Mouse (Mus musculus): ENCODE data around the gene Slc30a6.
A peak's percentile ranks its signal among the peaks of the same experiment; 100 is the strongest.

Gene Slc30a6

DNA sequence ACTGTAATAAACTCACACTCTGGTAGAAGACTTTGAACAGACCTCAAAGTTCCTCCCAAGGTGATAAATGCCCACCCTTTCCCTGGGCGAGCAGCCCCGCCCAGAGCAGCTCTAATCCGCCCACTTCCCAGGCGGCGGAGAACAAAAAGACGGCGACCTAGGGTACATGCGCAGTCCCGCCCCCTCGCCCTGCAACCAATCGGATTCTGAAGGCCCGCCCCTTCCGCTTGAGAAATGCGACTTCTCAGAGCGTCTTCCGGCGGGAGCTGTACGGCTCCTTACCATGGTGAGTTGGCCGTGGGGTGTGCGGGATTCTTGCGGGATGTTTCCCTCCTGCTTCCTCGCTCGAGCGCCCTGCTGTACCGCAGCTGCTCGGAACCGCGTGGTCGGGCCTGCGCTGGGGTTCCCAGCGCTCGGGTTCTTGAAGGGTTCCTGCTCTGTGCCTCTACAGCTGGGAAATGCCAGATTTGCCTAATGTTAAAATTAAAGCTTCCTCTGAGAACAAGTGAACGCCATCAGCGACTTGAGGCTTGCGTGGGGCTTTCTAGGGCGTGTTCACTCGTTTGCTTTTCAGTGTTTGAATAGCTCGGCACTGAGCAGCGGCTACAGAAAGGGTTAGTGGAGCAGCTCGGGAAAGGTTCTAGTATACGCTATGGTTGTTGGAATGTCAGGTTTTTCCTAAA, at the start of gene Slc30a6:
Gene Slc30a6 (plus strand): TSS at position 226 of the 683 bp plus-strand sequence.
- DNase-seq (ENCODE audit: low read depth, low spot score): peak; percentile 96

DNA sequence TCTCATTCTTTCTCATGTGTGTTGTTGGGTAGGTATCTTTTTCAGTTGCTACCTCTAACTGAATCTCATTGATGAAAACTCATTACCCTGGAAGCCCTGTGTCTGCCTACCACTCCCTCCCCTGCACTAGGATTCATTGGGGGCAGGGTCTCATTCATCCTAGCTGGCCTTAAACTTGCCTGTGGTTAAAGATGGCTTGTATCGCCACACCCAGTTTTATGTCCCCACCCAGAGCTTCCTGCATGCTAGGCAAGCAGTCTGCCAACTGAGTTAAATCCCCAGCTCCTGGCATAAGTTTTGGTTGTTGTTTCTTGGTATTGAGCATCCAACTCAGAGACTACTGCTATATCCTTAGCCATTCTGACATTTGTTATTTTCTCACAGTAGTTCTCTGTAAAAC, 31.8 kb upstream of the Slc30a6 start:
- no peak for DNase-seq (ENCODE audit: low read depth, low spot score)

DNA sequence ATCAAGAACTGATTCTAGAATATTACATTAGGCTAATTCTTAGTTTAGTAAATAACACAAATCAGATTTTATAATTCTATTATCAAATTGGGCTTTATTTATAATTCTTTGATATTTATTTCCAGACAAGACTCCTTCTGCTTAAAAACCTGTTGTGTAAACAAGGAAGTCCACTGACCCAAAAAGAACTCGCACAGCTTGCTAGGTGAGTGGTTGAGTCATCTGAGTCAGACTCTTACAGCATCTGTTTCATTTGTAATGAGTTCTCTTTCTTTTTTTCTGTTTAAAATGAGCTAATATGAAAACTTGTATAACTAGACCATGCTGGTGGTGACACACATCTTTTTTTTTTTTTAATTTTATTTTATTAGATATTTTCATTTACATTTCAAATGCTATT, 18.5 kb upstream of the Slc30a6 start:
- no peak for DNase-seq (ENCODE audit: low read depth, low spot score)

DNA sequence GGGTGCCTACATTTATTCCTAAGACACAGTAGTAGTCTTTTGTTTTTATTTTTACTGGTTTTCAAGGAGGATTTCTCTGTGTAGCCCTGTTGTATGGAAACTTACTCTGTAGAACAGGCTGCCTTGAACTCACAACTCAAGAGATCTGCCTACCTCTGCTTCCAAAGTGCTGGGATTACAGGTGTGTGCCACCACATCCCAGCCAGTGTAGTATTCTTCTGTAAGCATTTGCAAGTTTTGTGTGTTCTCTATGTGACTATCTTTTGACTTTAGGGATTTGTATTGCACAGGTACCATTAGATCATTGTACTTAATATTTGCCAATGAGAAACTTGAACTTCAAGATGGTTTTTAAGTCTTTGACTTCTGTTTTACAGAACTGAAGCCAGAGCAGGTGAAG, 8.8 kb upstream of the Slc30a6 start:
- no peak for DNase-seq (ENCODE audit: low read depth, low spot score)

DNA sequence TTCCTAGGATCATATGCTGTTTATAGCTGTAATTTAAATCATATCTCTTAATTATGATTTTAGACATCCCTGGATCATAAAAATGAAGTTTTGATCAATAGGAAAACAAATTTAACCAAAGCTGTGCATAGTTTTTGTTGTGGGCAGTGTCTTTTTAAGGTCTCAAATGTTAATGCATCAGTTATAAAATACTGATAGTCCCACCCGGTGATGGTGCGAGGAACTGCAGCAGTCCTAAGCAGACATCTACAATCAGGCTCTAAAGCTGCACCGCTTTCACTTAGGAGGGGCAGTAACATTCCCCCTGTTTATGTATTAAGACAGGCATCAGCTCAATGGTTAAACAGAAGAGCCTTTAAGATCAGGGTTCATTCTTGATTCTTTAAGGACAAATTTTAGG, 5.6 kb upstream of the Slc30a6 start:
- no peak for DNase-seq (ENCODE audit: low read depth, low spot score)

DNA sequence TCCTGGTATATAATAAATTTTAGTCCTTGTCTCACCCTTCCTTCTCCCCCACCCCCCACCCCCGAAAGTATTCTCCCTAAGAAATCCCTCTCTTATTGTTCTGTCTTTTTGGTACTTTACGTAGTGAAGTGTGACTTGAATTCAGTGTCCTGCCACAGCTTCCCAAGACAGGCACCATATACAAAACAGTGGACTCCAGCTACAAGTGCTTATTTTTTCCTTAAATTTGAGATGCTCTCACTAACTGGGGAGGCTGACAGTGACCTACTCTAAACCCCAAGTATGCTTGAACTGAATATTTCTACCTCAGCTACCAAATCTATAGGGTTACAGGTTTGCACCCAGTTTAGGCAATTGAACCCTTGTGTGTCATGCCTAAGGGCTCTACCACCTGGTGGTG, 1.0 kb upstream of the Slc30a6 start:
- no peak for DNase-seq (ENCODE audit: low read depth, low spot score)

DNA sequence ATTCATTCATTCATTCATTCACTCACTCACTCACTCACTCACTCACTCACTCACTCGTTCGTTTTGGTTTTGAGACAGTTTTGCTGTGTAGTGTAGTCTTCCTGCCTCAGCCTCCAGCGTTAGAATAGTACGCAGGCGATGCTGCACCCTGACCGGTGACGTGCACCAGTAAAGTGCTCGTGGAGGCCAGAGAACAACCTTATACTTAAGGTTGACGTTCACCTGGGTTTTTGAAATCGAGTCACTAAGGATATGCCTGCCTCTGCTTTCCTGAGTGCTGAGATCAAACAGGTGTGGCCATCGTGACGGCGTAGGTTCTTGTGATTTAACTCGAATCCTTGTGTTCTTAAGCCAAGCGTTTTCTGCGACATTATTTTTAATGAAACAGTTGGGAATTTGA, 553 bp upstream of the Slc30a6 start:
- peak; percentile 13 for DNase-seq (ENCODE audit: low read depth, low spot score)

DNA sequence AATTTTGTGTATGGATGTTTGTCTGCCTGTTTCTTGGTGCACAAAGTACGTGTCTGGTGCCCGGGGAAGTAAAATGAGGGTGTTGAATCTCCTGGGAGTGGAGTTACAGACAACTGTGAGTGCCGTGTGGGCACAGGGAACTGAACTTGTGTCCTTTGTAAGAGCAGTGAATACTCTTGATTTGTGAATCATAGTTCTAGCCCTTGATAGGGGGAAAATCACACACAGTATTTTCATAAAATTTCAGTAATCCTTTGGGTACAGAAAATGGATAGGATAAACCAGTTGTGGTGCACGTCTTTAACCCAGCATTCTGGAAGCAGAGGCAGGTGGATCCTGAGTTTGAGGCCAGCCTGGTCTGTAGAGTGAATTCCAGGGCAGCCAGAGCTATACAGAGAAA, 1.4 kb downstream of the Slc30a6 start:
- no peak for DNase-seq (ENCODE audit: low read depth, low spot score)

DNA sequence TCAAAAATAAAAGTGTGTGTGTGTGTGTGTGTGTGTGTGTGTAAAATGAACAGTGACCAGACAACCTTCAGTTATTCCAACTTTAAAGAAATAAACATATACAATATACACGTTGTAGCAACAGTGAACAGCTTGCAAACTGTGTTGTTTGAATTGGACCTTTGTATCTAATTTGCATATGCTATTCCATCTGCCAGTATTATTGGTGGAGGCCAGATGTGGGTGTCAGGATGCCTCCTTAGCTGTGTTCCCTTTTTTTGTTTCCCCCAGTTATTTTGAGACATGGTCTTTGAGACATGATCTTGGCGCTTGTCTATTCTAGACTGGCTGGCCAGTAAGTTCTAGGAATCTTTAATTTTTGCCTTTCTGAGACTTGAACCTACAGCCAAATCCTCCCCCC, 1.8 kb downstream of the Slc30a6 start:
- DNase-seq (ENCODE audit: low read depth, low spot score): no peak

DNA sequence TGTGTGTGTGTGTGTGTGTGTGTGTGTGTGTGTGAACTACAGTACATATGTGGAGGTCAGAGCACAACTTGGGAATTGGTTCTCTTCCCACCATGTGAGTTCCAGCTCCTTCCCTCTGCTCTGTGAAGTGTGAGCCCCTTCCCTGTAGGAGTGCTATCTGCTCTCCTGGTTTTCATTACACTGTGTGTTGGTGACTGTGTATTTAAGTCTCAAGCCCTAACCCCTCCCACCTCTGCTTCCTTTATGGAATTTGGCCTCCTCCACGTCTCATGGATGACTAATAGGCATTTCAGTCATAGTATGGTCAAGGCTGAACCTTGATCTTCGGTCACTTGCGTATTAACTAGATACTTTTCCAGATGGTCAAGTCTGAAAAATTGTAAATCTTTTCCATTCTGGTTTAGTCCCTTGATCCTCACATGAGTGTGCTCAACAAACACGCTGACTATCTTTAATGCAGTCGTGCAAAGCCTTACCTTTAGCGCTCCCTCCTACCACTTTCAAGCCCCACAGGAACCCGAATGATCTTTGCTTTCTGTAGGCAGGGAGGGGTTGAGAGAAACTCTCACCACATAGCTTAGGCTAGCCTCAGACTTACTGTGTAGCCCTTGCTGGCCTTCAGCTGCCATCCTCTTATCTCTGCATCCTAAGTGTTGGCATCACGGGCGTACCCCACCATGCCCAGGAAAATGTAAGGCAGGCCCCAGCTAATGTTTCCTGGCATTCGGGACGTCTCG, 7.2 kb downstream of the Slc30a6 start:
- DNase-seq (ENCODE audit: low read depth, low spot score): no peak

DNA sequence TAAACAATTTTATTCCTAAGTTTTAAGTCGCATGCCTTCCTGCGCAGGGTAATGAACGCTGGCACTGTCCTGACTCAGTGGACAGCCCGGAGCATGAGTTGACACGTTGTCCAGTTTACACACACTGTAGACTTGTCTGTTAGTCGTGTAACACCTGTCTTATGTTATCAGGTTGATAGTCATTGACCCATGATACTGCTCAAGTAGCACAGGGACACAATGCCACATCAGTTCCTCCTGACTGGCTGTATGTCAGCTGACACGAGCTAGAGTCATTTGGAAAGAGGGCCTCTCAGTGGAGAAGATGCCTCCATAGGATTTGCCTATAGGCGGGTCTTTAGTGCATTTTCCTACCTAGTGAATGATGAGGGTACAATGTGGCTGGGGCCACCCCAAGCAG, 11.1 kb downstream of the Slc30a6 start:
- no peak for DNase-seq (ENCODE audit: low read depth, low spot score)

DNA sequence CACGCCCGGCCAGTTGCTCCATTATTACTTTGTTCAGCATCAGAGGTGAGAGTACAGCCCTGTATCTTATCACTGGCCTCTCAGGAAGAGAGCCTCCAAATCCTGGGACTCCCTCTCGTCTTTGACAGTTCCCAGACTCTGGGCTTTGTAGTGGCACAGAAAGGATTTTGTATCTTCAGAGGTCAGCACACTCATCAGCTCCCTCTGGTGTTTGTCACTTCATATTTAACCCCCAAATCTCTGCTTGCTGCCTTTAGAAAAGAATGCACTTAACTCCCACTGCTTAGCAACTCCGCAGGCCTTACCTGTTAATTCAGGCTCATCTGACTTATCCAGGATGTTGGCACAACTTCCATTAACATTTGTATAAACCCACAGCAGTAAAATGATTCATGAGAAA, 14.3 kb downstream of the Slc30a6 start:
- DNase-seq (ENCODE audit: low read depth, low spot score): peak; percentile 43

DNA sequence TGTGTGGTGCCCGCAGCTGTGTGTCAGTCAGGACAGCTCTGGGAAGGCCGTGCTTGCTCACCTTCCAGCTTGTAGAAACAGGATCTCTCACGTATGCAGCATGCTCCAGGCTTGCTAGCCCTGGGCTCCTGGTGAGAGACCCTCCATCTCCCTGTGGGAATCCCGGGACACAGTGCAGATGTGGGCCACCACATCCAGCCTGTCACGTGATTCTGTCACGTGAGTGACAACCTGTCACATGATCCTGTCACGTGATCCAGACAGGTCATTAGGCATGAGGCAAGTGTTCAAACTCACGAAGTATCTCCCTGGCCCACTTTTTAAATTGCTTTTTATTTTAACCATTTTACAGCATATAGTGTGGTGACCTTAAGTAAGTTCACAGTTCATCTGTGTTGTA, 17.9 kb downstream of the Slc30a6 start:
- DNase-seq (ENCODE audit: low read depth, low spot score): peak; percentile 67

DNA sequence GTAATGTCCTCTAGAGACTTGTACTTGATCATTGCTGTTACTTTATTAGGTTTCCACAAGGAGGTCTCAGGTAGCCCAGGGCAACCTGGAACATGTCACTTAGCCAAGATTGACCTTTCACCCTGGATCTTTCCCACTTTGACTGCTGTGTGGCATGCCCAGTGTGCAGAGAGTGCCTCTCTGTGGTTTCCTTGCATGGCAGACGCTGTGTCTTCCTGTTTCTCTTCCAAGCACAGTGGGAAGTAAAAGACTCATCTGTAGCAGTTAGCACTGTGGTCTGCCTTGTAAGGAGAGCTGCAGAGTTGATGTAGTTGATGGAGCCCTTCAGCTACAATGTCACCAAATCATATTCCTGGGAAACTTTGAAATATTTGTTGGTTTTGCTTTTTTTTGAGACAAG, 19.3 kb downstream of the Slc30a6 start:
- DNase-seq (ENCODE audit: low read depth, low spot score): no peak

DNA sequence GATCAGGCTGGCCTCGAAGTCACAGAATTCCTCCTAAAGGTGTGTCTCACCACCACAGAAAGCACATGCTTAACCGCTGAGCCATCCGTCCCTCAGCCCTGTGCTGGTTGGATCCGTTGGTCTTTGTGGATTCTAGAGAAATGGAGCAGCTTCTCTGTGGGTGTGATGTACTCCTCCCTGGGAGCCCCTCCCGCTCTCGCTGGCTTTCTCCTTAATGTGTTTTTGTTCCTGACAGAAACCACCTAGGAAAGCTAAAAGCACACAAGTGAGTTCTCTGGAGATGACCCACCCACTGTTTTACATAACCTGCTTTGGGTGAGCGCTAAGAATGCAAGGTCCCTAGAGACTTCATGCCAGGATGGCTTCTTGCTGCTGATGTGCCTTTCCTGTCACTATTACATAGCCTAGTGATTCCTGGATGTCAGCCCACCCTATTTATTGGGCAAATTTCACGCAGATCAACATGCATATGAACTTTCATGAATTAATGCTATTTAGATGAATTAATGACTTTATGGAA, 21.5 kb downstream of the Slc30a6 start:
- DNase-seq (ENCODE audit: low read depth, low spot score): peak; percentile 70

DNA sequence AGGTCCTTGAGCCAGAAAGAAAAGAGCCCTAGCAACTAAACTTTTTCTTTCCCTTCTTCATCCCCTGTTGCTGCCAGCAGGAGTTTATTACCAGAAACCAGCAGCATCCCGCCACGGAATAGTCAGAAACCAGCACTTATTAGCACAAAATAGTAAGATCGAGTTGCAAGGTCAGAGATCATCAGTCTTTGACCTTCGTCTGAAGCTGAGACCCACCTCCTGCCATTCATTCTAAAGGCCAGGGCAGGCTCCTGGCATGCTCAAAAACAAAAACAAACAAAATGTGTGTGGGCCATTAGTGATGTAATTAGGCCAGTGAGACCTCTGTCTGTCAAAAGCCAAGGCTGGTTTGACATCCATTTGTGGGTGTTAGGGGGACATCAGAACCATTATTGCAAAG, 22.8 kb downstream of the Slc30a6 start:
- no peak for DNase-seq (ENCODE audit: low read depth, low spot score)

DNA sequence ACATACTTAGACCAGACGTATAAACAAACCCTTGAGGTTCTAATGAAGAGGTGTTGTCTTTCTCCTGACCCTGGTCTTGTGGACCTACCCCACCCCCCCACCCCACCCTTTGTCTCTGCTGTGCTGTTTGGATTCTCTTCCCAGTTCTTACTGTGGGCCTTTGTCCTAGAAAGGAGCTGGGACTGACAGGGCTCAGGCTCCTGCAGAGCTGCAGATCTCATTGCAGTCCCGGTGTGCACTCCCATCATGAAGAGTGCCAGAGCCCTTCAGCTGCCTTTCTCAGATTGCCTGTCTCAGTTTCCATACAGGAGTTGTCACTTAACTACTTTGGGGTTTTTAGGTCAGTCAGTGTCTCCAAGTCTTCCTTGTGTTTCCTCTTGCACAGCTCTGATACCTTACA, 25.2 kb downstream of the Slc30a6 start:
- DNase-seq (ENCODE audit: low read depth, low spot score): no peak

DNA sequence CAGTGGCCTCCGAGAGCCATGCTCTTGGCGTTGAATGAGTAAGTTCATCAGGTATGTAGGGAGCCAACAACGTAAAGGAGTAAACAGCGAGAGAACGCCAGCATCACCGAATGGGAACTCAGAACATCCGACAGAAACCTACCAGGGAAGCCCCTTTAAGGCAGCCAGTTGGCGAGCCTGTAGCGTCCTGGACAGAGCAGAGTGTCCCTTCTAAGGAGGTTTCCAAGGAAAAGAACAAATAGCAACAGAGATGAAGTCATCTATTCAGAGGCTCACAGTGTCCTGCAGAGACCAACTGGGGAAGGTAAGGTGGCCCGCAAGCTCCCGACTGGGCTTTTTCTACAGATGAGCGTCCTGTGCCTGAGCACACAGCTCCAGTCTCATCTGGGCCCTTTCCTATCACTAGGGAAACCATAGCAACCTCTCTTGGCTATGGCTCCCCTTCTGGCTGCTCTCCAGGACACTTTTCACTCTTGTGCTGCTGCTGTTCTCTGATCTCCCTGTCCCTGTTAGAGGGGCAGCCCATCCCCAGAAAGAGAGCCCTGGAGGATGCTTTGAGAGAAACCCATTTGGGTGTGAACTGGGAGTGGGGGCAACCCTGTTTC, 29.1 kb downstream of the Slc30a6 start:
- DNase-seq (ENCODE audit: low read depth, low spot score): no peak

DNA sequence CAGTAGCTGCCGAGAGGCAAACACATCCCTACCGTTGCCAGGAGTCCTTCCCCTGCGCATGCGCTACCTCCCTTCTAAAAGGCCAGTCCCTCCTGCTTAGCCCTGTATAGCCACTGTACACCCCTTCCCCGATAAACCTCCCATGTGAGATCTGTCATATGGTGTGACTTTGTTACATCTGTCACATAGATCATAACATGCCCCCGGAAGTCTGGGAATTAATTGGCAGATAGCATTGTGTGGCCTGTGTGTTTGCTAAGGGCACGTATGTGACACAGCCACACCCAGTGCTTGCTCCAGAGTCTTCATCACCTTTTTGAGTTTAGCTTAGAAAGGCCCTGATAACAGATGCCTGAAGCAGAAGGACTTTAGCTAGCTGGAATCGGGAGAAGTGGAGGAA, 34.7 kb downstream of the Slc30a6 start:
- no peak for DNase-seq (ENCODE audit: low read depth, low spot score)

DNA sequence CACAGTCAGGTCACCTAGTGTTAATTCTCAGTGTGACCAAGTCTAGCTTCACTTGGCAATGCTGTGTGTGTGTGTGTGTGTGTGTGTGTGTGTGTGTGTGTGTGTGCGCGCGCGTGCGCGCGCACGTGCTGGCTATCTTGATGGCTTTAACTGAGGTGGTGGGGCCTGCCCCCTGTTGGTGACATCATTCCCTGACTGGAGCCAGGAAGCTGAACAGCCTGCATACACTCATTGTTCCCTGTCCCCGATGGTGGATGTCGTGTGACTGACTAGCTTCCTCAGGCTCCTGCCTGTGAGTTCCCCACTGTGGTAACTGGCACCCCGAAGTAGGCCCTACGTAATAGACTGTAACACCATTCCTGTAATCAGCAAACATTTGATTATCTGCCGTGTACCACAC, 36.1 kb downstream of the Slc30a6 start:
- peak; percentile 65 for DNase-seq (ENCODE audit: low read depth, low spot score)

DNA sequence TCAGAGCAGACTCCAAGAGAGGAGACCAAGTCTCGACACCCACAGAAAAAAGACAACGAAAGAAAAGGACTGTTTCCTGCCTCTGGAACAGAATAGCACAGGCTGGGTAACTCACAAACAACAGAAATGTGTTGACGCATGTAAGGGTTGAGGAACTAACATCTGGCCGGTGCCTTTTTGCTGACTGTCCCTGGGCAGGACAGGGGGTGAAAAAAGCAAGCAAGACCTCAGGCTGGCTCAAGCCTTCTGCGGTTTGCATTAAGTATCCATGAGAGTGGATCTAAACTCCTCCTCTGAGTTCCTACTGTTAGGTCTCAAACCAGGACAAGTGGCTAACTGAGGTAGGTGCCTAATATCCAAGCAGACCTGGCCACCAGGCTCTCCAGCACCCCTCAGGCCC, 37.2 kb downstream of the Slc30a6 start:
- no peak for DNase-seq (ENCODE audit: low read depth, low spot score)

DNA sequence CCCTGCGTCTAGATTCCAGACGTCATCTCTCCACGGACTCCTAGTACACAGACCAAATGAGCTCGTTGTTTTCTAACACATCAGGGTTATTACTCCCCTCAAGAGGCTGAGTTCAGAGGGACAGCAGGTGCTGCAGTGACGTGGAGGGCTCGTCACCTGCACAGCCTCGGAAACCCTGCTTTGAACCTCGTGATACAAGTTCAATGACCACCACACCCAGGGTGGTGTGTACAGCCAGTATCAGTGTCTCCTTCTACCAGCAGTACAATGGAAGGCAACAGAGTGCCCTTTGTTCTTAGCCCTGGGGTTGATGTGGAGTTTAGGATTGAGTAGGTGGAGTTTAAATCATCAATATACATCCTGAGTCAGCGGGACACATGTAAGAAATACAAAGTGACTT, 42.4 kb downstream of the Slc30a6 start:
- no peak for DNase-seq (ENCODE audit: low read depth, low spot score)

DNA sequence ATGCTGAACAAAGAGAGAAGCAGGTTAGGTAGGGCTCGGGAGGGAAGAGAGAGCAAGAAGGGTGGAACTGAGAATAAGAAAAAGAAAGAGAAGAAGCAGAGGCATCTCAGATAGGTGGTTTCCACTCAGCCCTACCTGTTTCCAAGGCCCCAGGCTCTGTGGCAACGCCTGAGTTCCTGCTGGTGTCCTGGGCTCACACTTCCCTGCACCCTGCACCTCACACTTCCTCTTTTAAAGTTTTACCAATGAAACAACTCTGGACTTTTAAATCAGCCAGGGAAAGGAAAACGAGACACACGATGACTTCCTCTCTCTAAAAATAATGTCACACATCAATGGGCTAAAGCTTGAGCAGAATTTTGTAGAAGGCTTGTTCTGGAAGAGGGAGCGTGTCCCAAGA, 45.1 kb downstream of the Slc30a6 start:
- DNase-seq (ENCODE audit: low read depth, low spot score): no peak

Data from ZHBTc4 (cell line).